Mouse (Mus musculus) forebrain, embryonic 11.5 days (tissue): ENCODE data around the gene Pknox2. TPM values are rescaled to one million over a fixed set of nuclear protein-coding genes. Genes with fewer than 3 reads are reported as not detected.

Experiments used
- ATAC-seq: fragments of 200-750 bp; cut with Nextera tagmentation; replicated peaks from 2 replicates; pipeline ENCODE4 v1.8.0; 2017; ENCODE audit warnings: moderate TSS enrichment; ENCODE audit not compliant: low FRiP score
- DNase-seq: peaks from one replicate; pipeline ENCODE4 v3.0.0-alpha.2; 2017; ENCODE audit warnings: low spot score
- H3K27ac ChIP-seq: fragments of 300-500 bp; sonication (generic); 2 replicates; pipeline ENCODE4 v1.5.1; 2014; ENCODE audit warnings: low read depth, low read length
- H3K27me3 ChIP-seq: fragments of 300-500 bp; sonication (generic); 2 replicates; pipeline ENCODE4 v1.6.1; 2014; ENCODE audit warnings: mild to moderate bottlenecking, low read length, mixed read lengths; ENCODE audit not compliant: control insufficient read depth, insufficient read depth
- H3K36me3 ChIP-seq: fragments of 300-500 bp; sonication (generic); 2 replicates; pipeline ENCODE4 v1.6.1; 2014; ENCODE audit warnings: mild to moderate bottlenecking, low read length, moderate library complexity, mixed read lengths; ENCODE audit not compliant: control insufficient read depth, insufficient read depth
- H3K4me1 ChIP-seq: fragments of 300-500 bp; sonication (generic); replicated peaks from 2 replicates; pipeline ENCODE4 v1.6.1; 2014; ENCODE audit warnings: low read length, mixed read lengths; ENCODE audit not compliant: control insufficient read depth, insufficient read depth
- H3K4me2 ChIP-seq: fragments of 300-500 bp; sonication (generic); 2 replicates; pipeline ENCODE4 v1.6.1; 2014; ENCODE audit warnings: low read depth, mild to moderate bottlenecking, low read length, moderate library complexity, mixed read lengths; ENCODE audit not compliant: severe bottlenecking
- H3K4me3 ChIP-seq: fragments of 300-500 bp; sonication (generic); 2 replicates; pipeline ENCODE4 v1.5.1; 2014; ENCODE audit warnings: low read depth, low read length
- H3K9ac ChIP-seq: fragments of 300-500 bp; sonication (generic); 2 replicates; pipeline ENCODE4 v1.6.1; 2014; ENCODE audit warnings: low read length
- H3K9me3 ChIP-seq: fragments of 300-500 bp; sonication (generic); 2 replicates; pipeline ENCODE4 v1.6.1; 2016; ENCODE audit warnings: low read length, mixed read lengths; ENCODE audit not compliant: control insufficient read depth
- WGBS: fragments of 180-500 bp; shearing (Covaris S2); extraction: QIAGEN DNeasy Blood & Tissue Kit; methylation state at CpG from one replicate; pipeline ENCODE4 v1.1.7; 2014; 5-methylcytosine and 5-hydroxymethylcytosine counted together
- polyA plus RNA-seq: library from polyadenylated mRNA; unstranded; fragments of >200 nt; fragmentation: Nextera tagmentation; extraction: Ambion mirVana; gene quantifications from 2 replicates; pipeline ENCODE4 v1.2.1, GENCODE M21; 2014

The Pknox2 gene
- polyA plus RNA-seq, 1 experiment from 2014 or later = 21.0 TPM

GRCm38 (mm10) chr9:37121761-37122331 lies 25.4 kb downstream of the Pknox2 start:
- no peak for ATAC-seq
- peaks cover 16% of the 10 kb centered on the region for H3K4me1 ChIP-seq

GRCm38 (mm10) chr9:37120801-37121200 lies 26.4 kb downstream of the Pknox2 start:
- Histone ChIP-seq H3K27me3 (no peaks in the 10 kb centered on the region), H3K27ac (no peak overlapping the region), H3K9me3 (no peaks in the 10 kb centered on the region), H3K4me1 (peaks cover 25% of the 10 kb centered on the region), H3K36me3 (no peaks in the 10 kb centered on the region), H3K4me3 (no peak overlapping the region), H3K4me2 (no peak overlapping the region), H3K9ac (no peak overlapping the region)
- no peak for ATAC-seq
- WGBS = 89% methylated on average over 6 of the region's 6 CpGs
- no peak for DNase-seq

More at GRCm38 (mm10) chr9:37121761-37122331, 25.4 kb downstream of the Pknox2 start:
- H3K9ac ChIP-seq = no peak overlapping the region
- WGBS = 30% methylated on average over 4 of the region's 4 CpGs
- no peaks in the 10 kb centered on the region for H3K36me3 ChIP-seq
- no peak overlapping the region for H3K4me2 ChIP-seq
- DNase-seq = no peak
- no peaks in the 10 kb centered on the region for H3K27me3 ChIP-seq
- no peak overlapping the region for H3K4me3 ChIP-seq
- no peaks in the 10 kb centered on the region for H3K9me3 ChIP-seq
- H3K27ac ChIP-seq = no peak overlapping the region

- Histone ChIP-seq H3K27ac (no peak overlapping the region), H3K4me1 (peaks cover 30% of the 10 kb centered on the region), H3K9ac (no peak overlapping the region), H3K4me3 (no peak overlapping the region), H3K27me3 (no peaks in the 10 kb centered on the region), H3K4me2 (no peak overlapping the region), H3K9me3 (no peaks in the 10 kb centered on the region), H3K36me3 (no peaks in the 10 kb centered on the region)
- 92% methylated on average over 2 of the region's 2 CpGs for WGBS
- DNase-seq = no peak
- ATAC-seq = no peak
These were observed 29.7 kb downstream of the Pknox2 start for GRCm38 (mm10) chr9:37117529-37117928.

GRCm38 (mm10) chr9:37116632-37117413 lies 30.4 kb downstream of the Pknox2 start:
- no peak for DNase-seq
- ATAC-seq = no peak
- no peaks in the 10 kb centered on the region for H3K9me3 ChIP-seq
- H3K36me3 ChIP-seq = no peaks in the 10 kb centered on the region
- no peak overlapping the region for H3K4me2 ChIP-seq
- H3K27me3 ChIP-seq = no peaks in the 10 kb centered on the region
- H3K9ac ChIP-seq = no peak overlapping the region
- 66% methylated on average over 9 of the region's 9 CpGs for WGBS
- H3K4me1 ChIP-seq = peaks cover 27% of the 10 kb centered on the region
- H3K27ac ChIP-seq = no peak overlapping the region
- H3K4me3 ChIP-seq = no peak overlapping the region

- Histone ChIP-seq H3K9me3 (no peaks in the 10 kb centered on the region), H3K36me3 (no peaks in the 10 kb centered on the region), H3K9ac (no peak overlapping the region; the same call in 1 of the 2 replicates), H3K4me2 (no peak overlapping the region), H3K27ac (no peak overlapping the region), H3K4me1 (peaks cover 24% of the 10 kb centered on the region), H3K4me3 (no peak overlapping the region), H3K27me3 (no peaks in the 10 kb centered on the region)
- DNase-seq (no peak), ATAC-seq (no peak)
- 52% methylated on average over 7 of the region's 7 CpGs for WGBS
These were observed 31.4 kb downstream of the Pknox2 start for GRCm38 (mm10) chr9:37115820-37116219.

- DNase-seq = peak; percentile 73
- Histone ChIP-seq H3K27ac (peak overlapping the region; percentile 84), H3K9ac (no peak overlapping the region), H3K36me3 (no peaks in the 10 kb centered on the region), H3K4me3 (no peak overlapping the region), H3K27me3 (no peaks in the 10 kb centered on the region), H3K4me2 (no peak overlapping the region), H3K4me1 (peaks cover 24% of the 10 kb centered on the region), H3K9me3 (no peaks in the 10 kb centered on the region)
- ATAC-seq = peak; percentile 90
- WGBS = 10% methylated on average over 9 of the region's 9 CpGs
These were observed 32.6 kb downstream of the Pknox2 start for GRCm38 (mm10) chr9:37114286-37115267.

- no peak for ATAC-seq
- Histone ChIP-seq H3K9ac (no peak overlapping the region), H3K27me3 (no peaks in the 10 kb centered on the region), H3K4me1 (peaks cover 9% of the 10 kb centered on the region; the same call in 1 of the 2 replicates), H3K27ac (peak overlapping the region; percentile 1; the same call in 1 of the 2 replicates), H3K36me3 (no peaks in the 10 kb centered on the region), H3K4me2 (no peak overlapping the region), H3K9me3 (no peaks in the 10 kb centered on the region), H3K4me3 (no peak overlapping the region)
- WGBS = 46% methylated on average over 2 of the region's 2 CpGs
- DNase-seq = no peak
These were observed 39.7 kb downstream of the Pknox2 start for GRCm38 (mm10) chr9:37107546-37107945.

GRCm38 (mm10) chr9:37106808-37107207 lies 40.4 kb downstream of the Pknox2 start:
- Histone ChIP-seq H3K9ac (no peak overlapping the region), H3K36me3 (no peaks in the 10 kb centered on the region), H3K27ac (no peak overlapping the region; the same call in 1 of the 2 replicates), H3K4me2 (no peak overlapping the region), H3K4me1 (peaks cover 9% of the 10 kb centered on the region; the same call in 1 of the 2 replicates), H3K4me3 (no peak overlapping the region), H3K9me3 (no peaks in the 10 kb centered on the region), H3K27me3 (no peaks in the 10 kb centered on the region)
- ATAC-seq (no peak), DNase-seq (peak; percentile 49)
- WGBS = 53% methylated on average over 3 of the region's 3 CpGs
